In the genomic region with DNA sequence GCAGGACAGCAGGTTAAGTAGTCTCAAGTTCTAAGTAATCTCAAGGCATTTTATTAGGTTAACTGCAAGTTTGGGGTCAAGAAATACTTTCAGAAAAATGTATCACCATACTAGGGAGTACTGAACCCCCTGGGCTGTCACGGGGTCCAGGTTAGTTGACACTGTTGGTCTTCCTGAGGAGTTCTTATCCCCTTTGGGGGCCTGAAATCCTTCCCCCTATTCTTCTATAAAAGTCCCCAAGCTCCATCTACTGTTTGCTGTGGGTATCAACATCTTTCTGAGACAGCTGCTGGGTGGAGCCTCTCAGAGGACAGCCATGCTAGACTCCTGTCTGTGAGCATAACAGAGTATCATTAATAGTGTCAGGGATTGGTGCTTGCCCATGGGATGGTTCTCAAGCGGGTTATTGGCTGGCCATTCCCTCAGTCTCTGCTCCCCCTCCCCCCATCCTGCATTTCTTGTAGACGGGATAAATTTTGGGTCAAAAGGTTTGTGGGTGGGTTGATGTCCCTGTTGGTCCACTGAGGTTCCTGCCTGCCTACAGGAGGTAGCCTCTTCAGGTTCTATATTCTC, we compare ENCODE assay signal across 8 mouse cellular contexts.
DNase-seq lines count a peak whose midpoint lies in the region; TF ChIP-seq lines count a peak whose summit lies in the region.

No protein-coding gene starts in this region.

- no peak for TF ChIP-seq POLR2A in heart, adult 2 months (IDR thresholded peaks at IDR 0.05; ENCODE audit: insufficient read depth, low read depth, low read length)

- no peak overlapping the region for H3K4me3 ChIP-seq in heart, adult 2 months

- no peaks in the 10 kb centered on the region for H3K27me3 ChIP-seq in heart, adult 2 months (ENCODE audit: control insufficient read depth, insufficient read depth, low read length)

- TF ChIP-seq EP300 in heart, adult 2 months (IDR thresholded peaks at IDR 0.05; ENCODE audit: insufficient read depth, low read depth, low read length), result no peak

- H3K79me2 ChIP-seq in heart, adult 2 months (replicated peaks; ENCODE audit: control insufficient read depth, insufficient read depth, low read length), result peaks cover 4% of the 10 kb centered on the region; the same call in 1 of the 2 replicates

- WGBS in heart, adult 2 months, result 32% methylated on average over 3 of the region's 3 CpGs

- TF ChIP-seq CTCF in heart, adult 2 months (IDR thresholded peaks at IDR 0.05), result peak; percentile 73

- intact Hi-C loops in heart, adult 2 months (cut with DNase I), result loop anchor here (10.0 kb wide), 1 partner anchor 311 kb away; no protein-coding TSS in a partner anchor
- intact Hi-C loops in heart, postnatal 36 days (cut with DNase I), result no loop called here

- H3K36me3 ChIP-seq in heart, adult 2 months (ENCODE audit: control insufficient read depth, insufficient read depth, low read length), result peaks cover 9% of the 10 kb centered on the region

- H3K27ac ChIP-seq in heart, adult 2 months, result no peak overlapping the region; the same call in 1 of the 2 replicates

- no peak for DNase-seq in heart, adult 2 months
- DNase-seq in heart, postnatal 36 days, result no peak
- DNase-seq in B cell, adult 2 months, result peak; percentile 7
- peak; percentile 32 for DNase-seq in T-cell, adult 2 months (ENCODE audit: low spot score)
- DNase-seq in kidney, adult 8-10 months, result peak; percentile 47 to 54
- DNase-seq in mesoderm, embryonic 11.5 days (ENCODE audit: low read depth, low spot score), result peak; percentile 25
- DNase-seq in right cerebral cortex, postnatal 4 days, result no peak
- DNase-seq in urinary bladder, adult 2 months (ENCODE audit: low spot score), result no peak

- H3K9ac ChIP-seq in heart, adult 2 months (ENCODE audit: low read depth, low read length), result no peak overlapping the region

- peaks cover 2% of the 10 kb centered on the region for H3K4me1 ChIP-seq in heart, adult 2 months (ENCODE audit: control insufficient read depth, insufficient read depth, low read length)

Comparison
In these comparisons a context has a peak if more than half of its experiments do, and no peak if none do; other contexts are left out.
1. DNase-seq: peak in B cell, adult 2 months (2 of 2), T-cell, adult 2 months (single experiment), kidney, adult 8-10 months (2 of 2) and mesoderm, embryonic 11.5 days (single experiment); none in heart, adult 2 months (0 of 2), heart, postnatal 36 days (0 of 2), right cerebral cortex, postnatal 4 days (single experiment) and urinary bladder, adult 2 months (single experiment).